Mouse (Mus musculus): ENCODE measurements around the gene Olfr1368. TPM values are rescaled to one million over a fixed set of nuclear protein-coding genes. Genes with fewer than 3 reads are reported as not detected.
"Not testable (repeated sequence)": the region's sequence is repeated elsewhere in the genome, so short reads cannot be mapped to it uniquely, and the experiment has no call there.

Olfr1368 gene
- polyA plus RNA-seq, 1 experiment from 2014 or later, result not detected

DNA sequence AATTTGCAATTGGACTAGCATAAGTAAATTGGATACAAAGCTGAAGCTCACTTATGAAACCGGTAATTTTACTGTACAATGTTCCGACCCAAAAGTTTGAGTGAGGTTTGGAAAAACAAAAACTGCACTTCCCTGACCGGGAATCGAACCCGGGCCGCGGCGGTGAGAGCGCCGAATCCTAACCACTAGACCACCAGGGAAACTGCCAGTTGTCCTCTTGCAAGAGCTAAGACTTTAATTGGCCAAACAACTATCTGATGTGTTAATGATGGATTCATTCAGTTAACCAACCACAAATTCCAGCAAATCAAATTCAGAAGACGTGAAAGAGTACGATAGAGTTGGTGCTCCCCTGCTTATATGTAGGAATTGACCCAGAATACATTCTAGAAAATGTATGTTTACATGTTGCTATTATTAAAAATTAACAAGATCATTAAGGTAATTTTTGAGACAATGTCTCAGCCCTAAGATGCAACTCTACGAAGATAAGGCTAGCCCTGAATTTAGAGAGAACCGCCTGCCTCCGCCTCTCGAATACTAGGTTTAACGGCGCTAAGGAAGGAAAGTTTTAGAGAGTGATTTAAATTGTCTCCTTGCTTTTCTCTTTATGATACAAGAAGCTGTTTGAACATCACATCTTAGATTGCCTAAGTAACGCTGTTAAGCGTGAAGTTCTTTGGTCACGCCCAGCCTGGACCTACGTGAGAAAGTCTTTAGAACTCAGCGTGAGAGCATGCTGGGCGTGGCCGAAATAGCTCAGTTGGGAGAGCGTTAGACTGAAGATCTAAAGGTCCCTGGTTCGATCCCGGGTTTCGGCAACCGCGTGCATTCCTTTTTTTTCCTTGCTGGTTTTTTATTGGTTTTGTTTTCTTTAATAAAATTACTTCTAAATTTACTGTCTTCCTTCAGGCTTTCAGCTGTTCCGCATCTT, 15.3 kb upstream of the Olfr1368 start:
- H3K9ac ChIP-seq (ENCODE audit: low read depth, low read length), result peak overlapping the region; percentile 64
- under 1% methylated on average over 32 of the region's 32 CpGs for WGBS

DNA sequence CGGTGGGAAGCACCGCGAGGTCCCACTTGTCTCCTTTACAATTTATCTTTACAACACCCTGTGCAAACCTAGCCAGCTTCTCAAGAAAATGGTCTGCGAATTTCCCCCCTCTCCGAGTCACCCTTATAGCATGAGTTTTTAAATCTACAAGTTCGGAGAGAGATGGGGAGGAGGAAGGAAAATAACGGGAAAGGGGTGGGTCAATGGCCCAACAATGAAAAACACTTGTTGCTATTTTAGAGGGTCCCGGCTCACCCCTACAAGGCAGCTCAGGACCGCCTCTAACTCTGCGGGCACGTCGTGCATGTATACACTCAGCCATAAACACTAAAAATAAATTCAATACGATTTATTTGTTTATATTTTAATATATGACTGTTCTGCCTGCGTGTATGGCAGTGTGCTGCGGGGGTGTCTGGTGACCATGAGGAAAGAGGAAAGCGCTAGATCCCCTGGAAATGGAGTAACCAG, 14.4 kb upstream of the Olfr1368 start:
- DNase-seq (ENCODE audit: low spot score) (peak; percentile 37), ATAC-seq (ENCODE audit: low read depth) (peak; percentile 15; the same call in 1 of the 2 replicates)
- no peaks in the 10 kb centered on the region for H3K36me3 ChIP-seq (ENCODE audit: control insufficient read depth, insufficient read depth, low read length)
- H3K9me3 ChIP-seq (ENCODE audit: control insufficient read depth, low read length), result no peaks in the 10 kb centered on the region
- peak overlapping the region; percentile 73 for H3K4me3 ChIP-seq (ENCODE audit: low read depth, low read length)
- peak overlapping the region; percentile 64 for H3K9ac ChIP-seq (ENCODE audit: low read depth, low read length)
- under 1% methylated on average over 16 of the region's 16 CpGs for WGBS
- H3K27ac ChIP-seq (replicated peaks; ENCODE audit: low read depth, low read length), result no peak overlapping the region
- no peaks in the 10 kb centered on the region for H3K27me3 ChIP-seq (replicated peaks; ENCODE audit: control insufficient read depth, insufficient read depth, low read length)
- H3K4me2 ChIP-seq (ENCODE audit: low read depth, low read length), result peak overlapping the region; percentile 90
- H3K4me1 ChIP-seq (ENCODE audit: control insufficient read depth, insufficient read depth, low read length), result peaks cover 8% of the 10 kb centered on the region; the same call in 1 of the 2 replicates

More for the DNA sequence above, 15.3 kb upstream of the Olfr1368 start:
- H3K27ac ChIP-seq (replicated peaks; ENCODE audit: low read depth, low read length), result peak overlapping the region; percentile 48; the same call in 1 of the 2 replicates
- peak; percentile 88 for DNase-seq (ENCODE audit: low spot score)
- H3K4me1 ChIP-seq (ENCODE audit: control insufficient read depth, insufficient read depth, low read length), result peaks cover 8% of the 10 kb centered on the region; the same call in 1 of the 2 replicates
- peak; percentile 88 for ATAC-seq (ENCODE audit: low read depth)
- H3K4me2 ChIP-seq (ENCODE audit: low read depth, low read length), result peak overlapping the region; percentile 90
- H3K4me3 ChIP-seq (ENCODE audit: low read depth, low read length), result peak overlapping the region; percentile 73
- H3K27me3 ChIP-seq (replicated peaks; ENCODE audit: control insufficient read depth, insufficient read depth, low read length), result no peaks in the 10 kb centered on the region
- no peaks in the 10 kb centered on the region for H3K36me3 ChIP-seq (ENCODE audit: control insufficient read depth, insufficient read depth, low read length)
- H3K9me3 ChIP-seq (ENCODE audit: control insufficient read depth, low read length), result no peaks in the 10 kb centered on the region

DNA sequence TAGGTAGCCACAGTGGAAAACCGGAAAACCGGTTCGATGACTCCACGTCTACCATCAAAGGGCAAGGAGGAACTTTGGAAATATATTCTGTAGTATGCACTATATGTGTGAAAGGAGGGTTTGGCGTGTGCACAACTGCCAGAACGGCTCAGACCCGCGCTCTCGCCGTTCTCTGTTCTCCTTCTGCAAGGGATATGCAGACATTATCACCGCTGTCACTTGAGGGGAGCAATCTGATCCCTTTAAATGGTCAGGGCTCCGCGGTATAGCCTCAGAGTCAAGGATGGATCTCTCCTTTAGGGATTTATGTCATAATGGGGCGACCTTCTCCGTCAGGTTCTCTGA, 13.8 kb upstream of the Olfr1368 start:
- 2% methylated on average over 15 of the region's 15 CpGs for WGBS
- Histone ChIP-seq H3K27ac (replicated peaks; ENCODE audit: low read depth, low read length) (no peak overlapping the region), H3K27me3 (replicated peaks; ENCODE audit: control insufficient read depth, insufficient read depth, low read length) (no peaks in the 10 kb centered on the region), H3K9ac (ENCODE audit: low read depth, low read length) (peak overlapping the region; percentile 64), H3K4me3 (ENCODE audit: low read depth, low read length) (peak overlapping the region; percentile 73), H3K36me3 (ENCODE audit: control insufficient read depth, insufficient read depth, low read length) (no peaks in the 10 kb centered on the region), H3K4me1 (ENCODE audit: control insufficient read depth, insufficient read depth, low read length) (peaks cover 8% of the 10 kb centered on the region; the same call in 1 of the 2 replicates), H3K9me3 (ENCODE audit: control insufficient read depth, low read length) (no peaks in the 10 kb centered on the region), H3K4me2 (ENCODE audit: low read depth, low read length) (peak overlapping the region; percentile 90)
- DNase-seq (ENCODE audit: low spot score), result peak; percentile 31
- ATAC-seq (ENCODE audit: low read depth), result no peak

DNA sequence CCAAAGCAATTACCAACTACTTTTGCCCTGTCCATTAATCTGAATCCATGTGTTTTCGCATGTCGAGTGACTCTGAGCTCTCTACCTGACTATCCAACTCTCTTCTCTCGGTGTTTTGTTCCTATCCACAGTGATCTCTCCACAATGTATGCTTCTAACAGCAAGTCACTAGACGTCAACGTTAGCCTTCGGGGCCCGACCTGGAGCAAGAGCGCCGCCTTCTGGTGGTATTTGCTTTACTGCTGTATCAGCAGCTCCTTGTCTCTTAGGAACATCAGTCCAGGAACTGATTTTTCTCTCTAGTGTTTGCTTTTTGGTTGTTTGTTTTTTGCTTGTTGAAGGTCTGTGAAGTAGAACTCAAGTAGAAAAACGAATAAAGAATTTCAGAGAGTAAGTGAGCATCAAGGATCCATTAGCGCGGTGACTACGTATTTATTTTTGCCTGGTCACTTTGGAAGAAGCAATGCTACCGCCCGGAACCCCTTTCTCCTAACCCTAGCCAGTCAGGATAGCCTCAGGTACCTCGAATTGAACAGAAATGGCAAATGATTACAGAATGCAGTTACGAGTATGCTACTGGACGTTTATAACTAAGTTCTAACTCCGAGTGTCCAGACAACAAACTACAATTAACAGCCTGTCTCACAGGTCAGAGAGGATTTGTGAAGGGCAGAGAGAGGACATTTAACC, 13.3 kb upstream of the Olfr1368 start:
- Histone ChIP-seq H3K4me2 (ENCODE audit: low read depth, low read length) (peak overlapping the region; percentile 90), H3K27me3 (replicated peaks; ENCODE audit: control insufficient read depth, insufficient read depth, low read length) (no peaks in the 10 kb centered on the region), H3K27ac (replicated peaks; ENCODE audit: low read depth, low read length) (no peak overlapping the region), H3K36me3 (ENCODE audit: control insufficient read depth, insufficient read depth, low read length) (no peaks in the 10 kb centered on the region), H3K9me3 (ENCODE audit: control insufficient read depth, low read length) (no peaks in the 10 kb centered on the region), H3K4me1 (ENCODE audit: control insufficient read depth, insufficient read depth, low read length) (peaks cover 8% of the 10 kb centered on the region; the same call in 1 of the 2 replicates), H3K9ac (ENCODE audit: low read depth, low read length) (peak overlapping the region; percentile 64), H3K4me3 (ENCODE audit: low read depth, low read length) (peak overlapping the region; percentile 73)
- ATAC-seq (ENCODE audit: low read depth) (peak; percentile 30), DNase-seq (ENCODE audit: low spot score) (peak; percentile 91)
- under 1% methylated on average over 19 of the region's 19 CpGs for WGBS

DNA sequence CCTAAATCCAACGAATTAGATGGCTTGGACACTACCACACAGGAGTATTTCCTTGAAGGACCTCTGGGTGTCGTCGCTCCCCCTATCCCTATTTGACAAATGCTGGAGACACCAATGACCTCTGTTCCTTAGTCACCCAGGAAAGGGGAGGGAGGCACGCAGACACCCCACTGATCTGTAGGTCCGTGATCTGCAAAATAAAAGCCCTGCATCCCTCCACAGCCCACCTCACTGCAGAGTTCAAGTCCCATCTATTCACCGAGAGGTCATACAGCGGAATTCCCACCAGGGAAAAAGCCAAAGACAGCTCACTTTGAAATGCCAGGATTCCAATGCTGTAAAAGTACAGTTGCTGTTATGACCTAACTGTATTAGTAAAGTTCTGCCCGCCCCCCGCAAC, 12.4 kb upstream of the Olfr1368 start:
- Histone ChIP-seq H3K36me3 (ENCODE audit: control insufficient read depth, insufficient read depth, low read length) (no peaks in the 10 kb centered on the region), H3K9ac (ENCODE audit: low read depth, low read length) (0 out of 2 replicates have a peak overlapping the region, but pooled peaks have one; percentile 8), H3K27me3 (replicated peaks; ENCODE audit: control insufficient read depth, insufficient read depth, low read length) (no peaks in the 10 kb centered on the region), H3K4me1 (ENCODE audit: control insufficient read depth, insufficient read depth, low read length) (peaks cover 8% of the 10 kb centered on the region; the same call in 1 of the 2 replicates), H3K4me3 (ENCODE audit: low read depth, low read length) (peak overlapping the region; percentile 73; the same call in 1 of the 2 replicates), H3K4me2 (ENCODE audit: low read depth, low read length) (peak overlapping the region; percentile 90), H3K27ac (replicated peaks; ENCODE audit: low read depth, low read length) (no peak overlapping the region), H3K9me3 (ENCODE audit: control insufficient read depth, low read length) (no peaks in the 10 kb centered on the region)
- ATAC-seq (ENCODE audit: low read depth), result no peak
- 6% methylated on average over 9 of the region's 9 CpGs for WGBS
- no peak for DNase-seq (ENCODE audit: low spot score)

DNA sequence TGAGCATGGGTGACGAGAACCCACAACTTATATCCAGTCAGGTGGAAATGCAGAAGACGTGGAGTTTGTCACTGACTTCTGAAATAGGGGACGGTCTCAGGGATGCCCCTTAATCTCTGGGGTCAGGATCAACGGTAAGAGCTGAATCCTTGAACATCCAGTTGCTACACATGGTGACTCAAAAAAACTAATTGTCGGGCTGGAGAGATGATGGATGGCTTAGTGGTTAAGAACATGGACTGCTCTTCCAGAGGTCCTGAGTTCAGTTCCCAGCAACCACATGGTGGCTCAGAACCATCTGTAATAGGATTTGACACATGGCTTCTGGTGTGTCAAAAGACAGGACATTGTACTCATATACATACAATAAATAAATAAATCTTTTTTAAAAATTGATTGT, 10.2 kb upstream of the Olfr1368 start:
- H3K4me2 ChIP-seq (ENCODE audit: low read depth, low read length), result no peak overlapping the region
- no peak overlapping the region for H3K9ac ChIP-seq (ENCODE audit: low read depth, low read length)
- peaks cover 8% of the 10 kb centered on the region; the same call in 1 of the 2 replicates for H3K4me1 ChIP-seq (ENCODE audit: control insufficient read depth, insufficient read depth, low read length)
- DNase-seq (ENCODE audit: low spot score) (no peak), ATAC-seq (ENCODE audit: low read depth) (no peak)
- WGBS, result 84% methylated on average over 5 of the region's 5 CpGs
- H3K27me3 ChIP-seq (replicated peaks; ENCODE audit: control insufficient read depth, insufficient read depth, low read length), result no peaks in the 10 kb centered on the region
- H3K9me3 ChIP-seq (ENCODE audit: control insufficient read depth, low read length), result no peaks in the 10 kb centered on the region
- H3K36me3 ChIP-seq (ENCODE audit: control insufficient read depth, insufficient read depth, low read length), result no peaks in the 10 kb centered on the region
- H3K27ac ChIP-seq (replicated peaks; ENCODE audit: low read depth, low read length), result no peak overlapping the region
- H3K4me3 ChIP-seq (ENCODE audit: low read depth, low read length), result no peak overlapping the region

DNA sequence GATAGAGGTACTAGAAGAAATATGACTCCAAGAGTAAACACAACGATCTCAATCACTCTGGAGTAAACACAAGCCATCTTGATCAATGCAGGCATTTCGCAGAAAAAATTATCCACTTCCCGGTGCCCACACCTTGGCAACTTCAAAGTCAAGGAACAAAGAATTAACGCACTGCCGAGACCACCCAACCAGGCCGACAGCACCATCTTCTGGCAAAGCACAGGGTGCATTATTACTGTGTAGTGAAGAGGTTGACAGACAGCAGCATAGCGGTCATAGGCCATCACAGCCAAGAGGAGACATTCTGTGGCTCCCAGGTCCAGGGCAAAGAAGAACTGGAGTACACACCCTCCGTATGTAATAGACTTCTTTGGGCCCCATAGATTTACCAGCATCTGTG, 3.2 kb downstream of the Olfr1368 start:
- H3K27me3 ChIP-seq (replicated peaks; ENCODE audit: control insufficient read depth, insufficient read depth, low read length), result no peaks in the 10 kb centered on the region
- no peak overlapping the region for H3K27ac ChIP-seq (replicated peaks; ENCODE audit: low read depth, low read length)
- H3K4me2 ChIP-seq (ENCODE audit: low read depth, low read length), result no peak overlapping the region
- H3K9ac ChIP-seq (ENCODE audit: low read depth, low read length), result no peak overlapping the region
- ATAC-seq (ENCODE audit: low read depth), result no peak
- no peak overlapping the region for H3K4me3 ChIP-seq (ENCODE audit: low read depth, low read length)
- H3K9me3 ChIP-seq (ENCODE audit: control insufficient read depth, low read length), result no peaks in the 10 kb centered on the region
- DNase-seq (ENCODE audit: low spot score), result no peak
- 40% methylated on average over 8 of the region's 8 CpGs for WGBS
- H3K36me3 ChIP-seq (ENCODE audit: control insufficient read depth, insufficient read depth, low read length), result no peaks in the 10 kb centered on the region
- no peaks in the 10 kb centered on the region for H3K4me1 ChIP-seq (ENCODE audit: control insufficient read depth, insufficient read depth, low read length)

DNA sequence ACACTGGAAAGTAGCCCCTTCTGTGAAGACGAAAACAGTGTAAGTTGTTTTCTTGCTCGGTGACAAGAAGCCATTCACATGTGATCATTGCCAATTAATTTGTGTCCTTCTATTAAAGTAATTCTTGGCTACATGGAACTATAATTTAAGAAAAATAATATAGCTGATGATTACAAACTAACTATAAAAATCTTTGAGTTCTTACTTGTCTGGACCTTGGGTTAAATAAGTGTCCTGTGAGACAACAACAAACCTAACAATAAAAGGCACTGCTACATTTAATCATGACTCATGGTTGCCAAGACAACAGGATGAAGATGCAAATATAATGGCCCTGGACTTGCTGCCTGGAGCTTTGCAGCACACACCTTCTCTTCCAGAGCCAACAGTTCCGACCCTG, 16.3 kb downstream of the Olfr1368 start, which contains the start of gene Olfr263:
TSS of gene Olfr263 (plus strand) at position 301 of the 400 bp plus-strand sequence.
- H3K9me3 ChIP-seq (ENCODE audit: control insufficient read depth, low read length); H3K27me3 ChIP-seq (replicated peaks; ENCODE audit: control insufficient read depth, insufficient read depth, low read length); H3K36me3 ChIP-seq (ENCODE audit: control insufficient read depth, insufficient read depth, low read length); H3K4me3 ChIP-seq (ENCODE audit: low read depth, low read length); H3K27ac ChIP-seq (replicated peaks; ENCODE audit: low read depth, low read length); H3K4me2 ChIP-seq (ENCODE audit: low read depth, low read length); ATAC-seq (ENCODE audit: low read depth); DNase-seq (ENCODE audit: low spot score); H3K9ac ChIP-seq (ENCODE audit: low read depth, low read length); H3K4me1 ChIP-seq (ENCODE audit: control insufficient read depth, insufficient read depth, low read length): not testable (repeated sequence)
- WGBS, result 77% methylated on average over 3 of the region's 3 CpGs
